Mouse (Mus musculus) midbrain, embryonic 13.5 days (tissue): ENCODE measurements at regions not wholly inside any gene's neighbourhood (a gene's known extent, or its start where the extent isn't known, plus 50 kb on each side); places are given as distances from the start of the nearest gene placed in this dataset.

Experiments
- ATAC-seq: fragments of 200-750 bp; cut with Nextera tagmentation; 2 replicates; pipeline ENCODE4 v1.8.0; 2017; ENCODE audit warnings: mild to moderate bottlenecking, moderate TSS enrichment, moderate library complexity
- H3K27ac ChIP-seq: fragments of 300-500 bp; sonication (generic); 2 replicates; pipeline ENCODE4 v1.5.1; 2015; ENCODE audit warnings: inconsistent platforms, mild to moderate bottlenecking, moderate library complexity
- H3K27me3 ChIP-seq: fragments of 300-500 bp; sonication (generic); 2 replicates; pipeline ENCODE4 v1.6.1; 2015; ENCODE audit warnings: mild to moderate bottlenecking, inconsistent platforms
- H3K36me3 ChIP-seq: fragments of 300-500 bp; sonication (generic); 2 replicates; pipeline ENCODE4 v1.6.1; 2015; ENCODE audit warnings: mild to moderate bottlenecking, inconsistent platforms
- H3K4me1 ChIP-seq: fragments of 300-500 bp; sonication (generic); replicated peaks from 2 replicates; pipeline ENCODE4 v1.6.1; 2015; ENCODE audit warnings: inconsistent platforms
- H3K4me2 ChIP-seq: fragments of 300-500 bp; sonication (generic); replicated peaks from 2 replicates; pipeline ENCODE4 v1.6.1; 2015; ENCODE audit warnings: moderate library complexity, mild to moderate bottlenecking, inconsistent platforms
- H3K4me3 ChIP-seq: fragments of 300-500 bp; sonication (generic); replicated peaks from 2 replicates; pipeline ENCODE4 v1.5.1; 2015; ENCODE audit warnings: mild to moderate bottlenecking, inconsistent platforms
- H3K9ac ChIP-seq: fragments of 300-500 bp; sonication (generic); replicated peaks from 2 replicates; pipeline ENCODE4 v1.6.1; 2015; ENCODE audit warnings: mild to moderate bottlenecking, inconsistent platforms
- H3K9me3 ChIP-seq: fragments of 300-500 bp; sonication (generic); 2 replicates; pipeline ENCODE4 v1.6.1; 2016; ENCODE audit warnings: mild to moderate bottlenecking, inconsistent platforms
- WGBS: fragments of 180-500 bp; shearing (Covaris S2); methylation state at CpG from one replicate; pipeline ENCODE4 v1.1.7; 2015; 5-methylcytosine and 5-hydroxymethylcytosine counted together

- Histone ChIP-seq H3K27ac (no peak overlapping the region), H3K9ac (no peak overlapping the region), H3K9me3 (no peaks in the 10 kb centered on the region), H3K4me3 (no peak overlapping the region), H3K36me3 (no peaks in the 10 kb centered on the region), H3K4me2 (peak overlapping the region; percentile 26; the same call in 1 of the 2 replicates), H3K4me1 (peaks cover 10% of the 10 kb centered on the region; the same call in 1 of the 2 replicates), H3K27me3 (no peaks in the 10 kb centered on the region)
- ATAC-seq: peak; percentile 79
- 51% methylated on average over 17 of the region's 17 CpGs for WGBS
These were observed 137.7 kb downstream of the Ipmk start for GRCm38 (mm10) chr10:71485063-71485762.

- no peak overlapping the region for H3K27ac ChIP-seq
- ATAC-seq: no peak
- no peak overlapping the region for H3K4me3 ChIP-seq
- H3K36me3 ChIP-seq: no peaks in the 10 kb centered on the region
- peaks cover 9% of the 10 kb centered on the region; the same call in 1 of the 2 replicates for H3K4me1 ChIP-seq
- no peaks in the 10 kb centered on the region for H3K27me3 ChIP-seq
- 92% methylated on average over 7 of the region's 7 CpGs for WGBS
- no peak overlapping the region for H3K9ac ChIP-seq
- no peaks in the 10 kb centered on the region for H3K9me3 ChIP-seq
- no peak overlapping the region for H3K4me2 ChIP-seq
These were observed 142.2 kb downstream of the Ipmk start for GRCm38 (mm10) chr10:71489791-71490190.

- 0 out of 2 replicates have a peak, but pooled peaks have one; percentile 40 for ATAC-seq
- Histone ChIP-seq H3K27me3 (no peaks in the 10 kb centered on the region), H3K27ac (no peak overlapping the region), H3K4me3 (no peak overlapping the region), H3K36me3 (no peaks in the 10 kb centered on the region), H3K4me2 (no peak overlapping the region), H3K9me3 (no peaks in the 10 kb centered on the region), H3K4me1 (no peaks in the 10 kb centered on the region), H3K9ac (no peak overlapping the region)
- WGBS: 50% methylated on average over 4 of the region's 5 CpGs
These were observed 154.5 kb downstream of the Ipmk start for GRCm38 (mm10) chr10:71502096-71502495.

DNA sequence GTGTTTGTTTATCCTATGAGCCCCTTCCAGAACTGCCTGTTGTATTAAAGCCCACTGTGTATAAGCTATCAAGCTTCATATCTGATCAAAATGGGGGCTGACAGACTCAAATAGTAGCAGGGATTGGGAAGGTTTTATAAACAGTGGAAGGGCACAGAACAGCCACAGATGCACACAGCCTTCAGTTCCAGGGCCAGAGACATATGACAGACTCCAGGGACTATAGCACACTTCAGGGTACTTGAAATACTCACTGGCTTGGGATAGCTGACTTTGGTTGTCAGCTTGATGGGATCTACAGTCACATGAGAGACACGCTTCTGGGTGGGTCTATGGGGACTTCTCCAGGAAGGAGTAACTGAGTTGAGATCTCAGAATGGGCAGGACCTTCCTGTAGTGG lies 156.7 kb downstream of the Ipmk start:
- H3K9ac ChIP-seq: no peak overlapping the region
- H3K4me1 ChIP-seq: no peaks in the 10 kb centered on the region
- H3K9me3 ChIP-seq: no peaks in the 10 kb centered on the region
- H3K27me3 ChIP-seq: no peaks in the 10 kb centered on the region
- no peak overlapping the region for H3K27ac ChIP-seq
- no peak for ATAC-seq
- no peak overlapping the region for H3K4me2 ChIP-seq
- H3K4me3 ChIP-seq: no peak overlapping the region
- H3K36me3 ChIP-seq: no peaks in the 10 kb centered on the region
- WGBS: 95% methylated on average over 1 of the region's 1 CpGs

DNA sequence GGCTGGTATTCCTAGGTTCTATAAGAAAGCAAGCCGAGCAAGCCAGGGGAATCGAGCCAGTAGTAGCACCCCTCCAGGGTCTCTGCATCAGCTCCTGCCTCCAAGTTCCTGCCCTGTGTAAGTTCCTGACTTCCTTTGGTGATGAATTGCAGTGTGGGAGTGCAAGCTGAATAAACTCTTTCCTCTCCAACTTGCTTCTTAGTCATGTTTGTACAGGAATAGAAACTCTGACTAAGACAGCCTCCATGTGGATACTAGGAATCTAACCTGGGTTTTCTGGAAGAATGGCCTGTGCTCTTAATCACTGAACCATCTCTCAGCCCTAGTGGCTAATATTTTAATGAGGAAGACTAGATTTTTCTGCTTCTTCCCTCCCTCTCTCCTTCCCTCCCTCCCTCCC lies 177.7 kb downstream of the Ipmk start:
- H3K4me1 ChIP-seq: no peaks in the 10 kb centered on the region
- no peak overlapping the region for H3K4me3 ChIP-seq
- H3K9ac ChIP-seq: no peak overlapping the region
- H3K9me3 ChIP-seq: no peaks in the 10 kb centered on the region
- no peak for ATAC-seq
- 85% methylated on average over 2 of the region's 2 CpGs for WGBS
- H3K4me2 ChIP-seq: no peak overlapping the region
- no peaks in the 10 kb centered on the region for H3K36me3 ChIP-seq
- H3K27me3 ChIP-seq: no peaks in the 10 kb centered on the region
- H3K27ac ChIP-seq: no peak overlapping the region

GRCm38 (mm10) chr10:71533759-71534158 lies 186.2 kb downstream of the Ipmk start:
- Histone ChIP-seq H3K27me3 (no peaks in the 10 kb centered on the region), H3K9ac (no peak overlapping the region), H3K9me3 (peaks cover 5% of the 10 kb centered on the region; the same call in 1 of the 2 replicates), H3K36me3 (no peaks in the 10 kb centered on the region), H3K4me2 (no peak overlapping the region), H3K4me1 (no peaks in the 10 kb centered on the region), H3K4me3 (no peak overlapping the region), H3K27ac (no peak overlapping the region)
- 94% methylated on average over 2 of the region's 2 CpGs for WGBS
- ATAC-seq: no peak

- WGBS: 84% methylated on average over 7 of the region's 7 CpGs
- no peak overlapping the region for H3K27ac ChIP-seq
- H3K4me1 ChIP-seq: no peaks in the 10 kb centered on the region
- H3K27me3 ChIP-seq: no peaks in the 10 kb centered on the region
- no peak overlapping the region for H3K4me2 ChIP-seq
- no peak overlapping the region for H3K4me3 ChIP-seq
- H3K9me3 ChIP-seq: no peaks in the 10 kb centered on the region
- no peaks in the 10 kb centered on the region for H3K36me3 ChIP-seq
- no peak for ATAC-seq
- no peak overlapping the region for H3K9ac ChIP-seq
These were observed 197.9 kb downstream of the Ipmk start for GRCm38 (mm10) chr10:71545489-71545888.

GRCm38 (mm10) chr10:71546507-71546906 lies 198.9 kb downstream of the Ipmk start:
- Histone ChIP-seq H3K36me3 (no peaks in the 10 kb centered on the region), H3K27me3 (no peaks in the 10 kb centered on the region), H3K9ac (no peak overlapping the region), H3K27ac (no peak overlapping the region), H3K4me3 (no peak overlapping the region), H3K4me1 (no peaks in the 10 kb centered on the region), H3K4me2 (no peak overlapping the region), H3K9me3 (no peaks in the 10 kb centered on the region)
- WGBS: 93% methylated on average over 7 of the region's 7 CpGs
- ATAC-seq: no peak

- H3K27ac ChIP-seq: no peak overlapping the region
- no peak overlapping the region for H3K9ac ChIP-seq
- no peaks in the 10 kb centered on the region for H3K9me3 ChIP-seq
- H3K27me3 ChIP-seq: no peaks in the 10 kb centered on the region
- H3K4me1 ChIP-seq: no peaks in the 10 kb centered on the region
- no peaks in the 10 kb centered on the region for H3K36me3 ChIP-seq
- ATAC-seq: no peak
- H3K4me2 ChIP-seq: no peak overlapping the region
- H3K4me3 ChIP-seq: no peak overlapping the region
- 97% methylated on average over 10 of the region's 10 CpGs for WGBS
These were observed 236.2 kb downstream of the Ipmk start for GRCm38 (mm10) chr10:71583716-71584115.

- Histone ChIP-seq H3K9ac (no peak overlapping the region), H3K4me1 (no peaks in the 10 kb centered on the region), H3K9me3 (no peaks in the 10 kb centered on the region), H3K27me3 (no peaks in the 10 kb centered on the region), H3K36me3 (no peaks in the 10 kb centered on the region), H3K4me2 (no peak overlapping the region), H3K4me3 (no peak overlapping the region), H3K27ac (no peak overlapping the region)
- 93% methylated on average over 6 of the region's 6 CpGs for whole genome bisulfite sequencing
- no peak for ATAC-seq
These were observed 251.0 kb downstream of the Ipmk start for GRCm38 (mm10) chr10:71598515-71598914.

GRCm38 (mm10) chr10:71613736-71614135 lies 266.2 kb downstream of the Ipmk start:
- no peak overlapping the region for H3K4me3 ChIP-seq
- no peak for ATAC-seq
- no peak overlapping the region for H3K27ac ChIP-seq
- H3K9ac ChIP-seq: no peak overlapping the region
- H3K4me1 ChIP-seq: no peaks in the 10 kb centered on the region
- H3K36me3 ChIP-seq: no peaks in the 10 kb centered on the region
- 92% methylated on average over 4 of the region's 4 CpGs for WGBS
- H3K9me3 ChIP-seq: no peaks in the 10 kb centered on the region
- no peaks in the 10 kb centered on the region for H3K27me3 ChIP-seq
- no peak overlapping the region for H3K4me2 ChIP-seq

GRCm38 (mm10) chr10:71617156-71617555 lies 269.6 kb downstream of the Ipmk start:
- 88% methylated on average over 4 of the region's 4 CpGs for WGBS
- H3K4me3 ChIP-seq: no peak overlapping the region
- H3K36me3 ChIP-seq: no peaks in the 10 kb centered on the region
- H3K27me3 ChIP-seq: no peaks in the 10 kb centered on the region
- H3K4me2 ChIP-seq: no peak overlapping the region
- no peak for ATAC-seq
- no peaks in the 10 kb centered on the region for H3K9me3 ChIP-seq
- no peak overlapping the region for H3K9ac ChIP-seq
- H3K27ac ChIP-seq: no peak overlapping the region
- no peaks in the 10 kb centered on the region for H3K4me1 ChIP-seq

DNA sequence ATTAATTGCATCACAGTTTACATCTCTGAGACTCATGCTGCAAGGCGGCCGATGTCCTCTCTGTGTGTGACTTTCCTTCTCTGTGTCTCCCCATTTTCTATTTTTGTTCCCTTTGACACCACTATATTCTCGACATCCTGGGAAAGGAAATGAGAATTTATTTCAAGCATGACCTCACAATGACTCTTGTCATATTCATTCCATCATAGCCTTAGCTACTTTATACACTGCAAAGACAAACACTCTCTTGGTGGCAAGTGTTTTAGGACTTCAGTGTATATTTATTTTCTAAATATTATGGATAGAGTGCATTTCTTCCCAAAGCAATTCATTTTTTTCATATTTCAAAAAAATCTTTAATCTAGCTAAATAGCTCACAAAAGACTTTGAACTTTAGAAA lies 298.5 kb downstream of the Ipmk start:
- 86% methylated on average over 3 of the region's 3 CpGs for whole genome bisulfite sequencing
- no peaks in the 10 kb centered on the region for H3K27me3 ChIP-seq
- H3K36me3 ChIP-seq: no peaks in the 10 kb centered on the region
- no peaks in the 10 kb centered on the region for H3K4me1 ChIP-seq
- no peak for ATAC-seq
- 0 out of 2 replicates have a peak, but pooled peaks cover 2% of the 10 kb centered on the region for H3K9me3 ChIP-seq
- H3K4me2 ChIP-seq: no peak overlapping the region
- no peak overlapping the region for H3K4me3 ChIP-seq
- no peak overlapping the region for H3K27ac ChIP-seq
- H3K9ac ChIP-seq: no peak overlapping the region
